Mouse (Mus musculus): Measurements from ENCODE around the gene Arid5b. TPM values are rescaled to one million over a fixed set of nuclear protein-coding genes. Genes with fewer than 3 reads are reported as not detected.

The Arid5b gene
- total and polyA plus RNA-seq, 2 experiments from 2014 or later = 11.4 to 14.5 TPM

DNA sequence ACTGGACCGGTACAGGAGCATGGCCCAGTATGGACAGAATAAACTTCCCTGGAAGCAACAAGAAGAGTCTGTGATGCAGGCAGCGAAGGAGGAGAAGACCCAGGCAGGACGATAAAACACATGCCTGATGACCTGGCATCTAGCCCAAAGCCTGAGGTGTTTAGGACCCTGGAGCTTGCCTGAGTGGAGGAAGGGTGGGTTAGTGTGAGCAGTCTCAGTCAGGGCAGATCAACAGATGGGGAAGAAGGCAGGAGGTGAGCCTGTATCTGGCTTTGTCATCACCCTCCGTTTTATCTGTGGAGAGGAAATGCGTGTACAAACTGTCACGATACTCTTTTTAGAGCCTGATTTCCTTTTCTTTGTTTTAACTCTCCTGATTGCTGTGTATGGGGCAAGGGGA is 196.8 kb downstream of the Arid5b start:
- TF ChIP-seq CTCF (IDR thresholded peaks at IDR 0.05; ENCODE audit: low read depth) (no peak), EP300 (IDR thresholded peaks at IDR 0.05; ENCODE audit: low read depth) (no peak)
- H3K9me3 ChIP-seq (replicated peaks; ENCODE audit: control insufficient read depth, low read length) = no peaks in the 10 kb centered on the region
- H3K27me3 ChIP-seq (ENCODE audit: control insufficient read depth, insufficient read depth, low read length) = no peaks in the 10 kb centered on the region
- H3K4me1 ChIP-seq (ENCODE audit: control insufficient read depth, insufficient read depth) = peaks cover 15% of the 10 kb centered on the region; the same call in 1 of the 2 replicates
- no peaks in the 10 kb centered on the region for H3K36me3 ChIP-seq (replicated peaks; ENCODE audit: control insufficient read depth, insufficient read depth, low read length)
- peak; percentile 55; the same call in 1 of the 2 replicates for ATAC-seq (ENCODE audit: insufficient read depth, low read depth)
- H3K4me2 ChIP-seq (ENCODE audit: low read depth, low read length) = no peak overlapping the region
- no peak overlapping the region for H3K27ac ChIP-seq (ENCODE audit: low read depth)
- no peak overlapping the region for H3K4me3 ChIP-seq (ENCODE audit: low read depth, low read length)
- H3K9ac ChIP-seq (replicated peaks; ENCODE audit: low read depth, low read length) = no peak overlapping the region
- DNase-seq (ENCODE audit: low spot score) = peak; percentile 51
- WGBS = 33% methylated on average over 6 of the region's 6 CpGs

GRCm38 (mm10) chr10:68079910-68080670 is 198.4 kb downstream of the Arid5b start:
- Histone ChIP-seq H3K36me3 (replicated peaks; ENCODE audit: control insufficient read depth, insufficient read depth, low read length) (no peaks in the 10 kb centered on the region), H3K9me3 (replicated peaks; ENCODE audit: control insufficient read depth, low read length) (no peaks in the 10 kb centered on the region), H3K27ac (ENCODE audit: low read depth) (peak overlapping the region; percentile 30; the same call in 1 of the 2 replicates), H3K4me1 (ENCODE audit: control insufficient read depth, insufficient read depth) (peaks cover 15% of the 10 kb centered on the region; the same call in 1 of the 2 replicates), H3K4me2 (ENCODE audit: low read depth, low read length) (no peak overlapping the region), H3K9ac (replicated peaks; ENCODE audit: low read depth, low read length) (no peak overlapping the region), H3K27me3 (ENCODE audit: control insufficient read depth, insufficient read depth, low read length) (no peaks in the 10 kb centered on the region), H3K4me3 (ENCODE audit: low read depth, low read length) (no peak overlapping the region)
- WGBS = 62% methylated on average over 10 of the region's 10 CpGs
- DNase-seq (ENCODE audit: low spot score) (no peak), ATAC-seq (ENCODE audit: insufficient read depth, low read depth) (no peak)
- TF ChIP-seq EP300 (IDR thresholded peaks at IDR 0.05; ENCODE audit: low read depth) (peak; percentile 55; the same call in 1 of the 2 replicates), CTCF (IDR thresholded peaks at IDR 0.05; ENCODE audit: low read depth) (no peak)

DNA sequence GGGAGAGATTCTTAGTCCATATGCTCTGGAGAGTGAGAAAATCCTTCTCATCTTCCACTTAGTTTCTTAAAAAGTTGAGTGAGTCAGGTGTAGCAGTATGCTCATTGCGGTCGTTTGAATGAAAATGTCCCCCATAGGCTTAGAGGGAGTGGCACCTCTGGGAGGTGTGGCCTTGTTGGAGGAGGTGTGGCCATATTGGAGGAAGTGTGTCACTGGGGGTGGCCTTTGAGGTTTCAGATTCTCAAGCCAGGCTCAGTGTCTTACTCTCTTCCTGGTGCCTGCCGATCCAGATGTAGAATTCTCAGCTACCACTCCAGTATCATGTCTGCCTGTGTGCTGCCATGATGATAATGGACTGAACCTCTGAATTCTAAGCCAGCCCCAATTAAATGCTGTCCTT is 199.8 kb downstream of the Arid5b start:
- Histone ChIP-seq H3K9me3 (replicated peaks; ENCODE audit: control insufficient read depth, low read length) (no peaks in the 10 kb centered on the region), H3K4me2 (ENCODE audit: low read depth, low read length) (no peak overlapping the region), H3K27ac (ENCODE audit: low read depth) (no peak overlapping the region), H3K36me3 (replicated peaks; ENCODE audit: control insufficient read depth, insufficient read depth, low read length) (no peaks in the 10 kb centered on the region), H3K27me3 (ENCODE audit: control insufficient read depth, insufficient read depth, low read length) (no peaks in the 10 kb centered on the region), H3K4me1 (ENCODE audit: control insufficient read depth, insufficient read depth) (peaks cover 15% of the 10 kb centered on the region; the same call in 1 of the 2 replicates), H3K9ac (replicated peaks; ENCODE audit: low read depth, low read length) (no peak overlapping the region), H3K4me3 (ENCODE audit: low read depth, low read length) (no peak overlapping the region)
- WGBS = 94% methylated on average over 3 of the region's 3 CpGs
- TF ChIP-seq CTCF (IDR thresholded peaks at IDR 0.05; ENCODE audit: low read depth) (no peak), EP300 (IDR thresholded peaks at IDR 0.05; ENCODE audit: low read depth) (no peak)
- DNase-seq (ENCODE audit: low spot score) (no peak), ATAC-seq (ENCODE audit: insufficient read depth, low read depth) (no peak)

- Histone ChIP-seq H3K27ac (ENCODE audit: low read depth) (no peak overlapping the region), H3K9me3 (replicated peaks; ENCODE audit: control insufficient read depth, low read length) (no peaks in the 10 kb centered on the region), H3K4me3 (ENCODE audit: low read depth, low read length) (no peak overlapping the region), H3K4me1 (ENCODE audit: control insufficient read depth, insufficient read depth) (0 out of 2 replicates have a peak, but pooled peaks cover 3% of the 10 kb centered on the region), H3K36me3 (replicated peaks; ENCODE audit: control insufficient read depth, insufficient read depth, low read length) (no peaks in the 10 kb centered on the region), H3K27me3 (ENCODE audit: control insufficient read depth, insufficient read depth, low read length) (no peaks in the 10 kb centered on the region), H3K4me2 (ENCODE audit: low read depth, low read length) (no peak overlapping the region), H3K9ac (replicated peaks; ENCODE audit: low read depth, low read length) (no peak overlapping the region)
- WGBS = 83% methylated on average over 5 of the region's 5 CpGs
- DNase-seq (ENCODE audit: low spot score) = no peak
- ATAC-seq (ENCODE audit: insufficient read depth, low read depth) = no peak
- no peak; the same call in 1 of the 2 replicates for TF ChIP-seq CTCF (IDR thresholded peaks at IDR 0.05; ENCODE audit: low read depth)
- no peak for TF ChIP-seq EP300 (IDR thresholded peaks at IDR 0.05; ENCODE audit: low read depth)
These were observed 203.4 kb downstream of the Arid5b start for GRCm38 (mm10) chr10:68075181-68075580.

DNA sequence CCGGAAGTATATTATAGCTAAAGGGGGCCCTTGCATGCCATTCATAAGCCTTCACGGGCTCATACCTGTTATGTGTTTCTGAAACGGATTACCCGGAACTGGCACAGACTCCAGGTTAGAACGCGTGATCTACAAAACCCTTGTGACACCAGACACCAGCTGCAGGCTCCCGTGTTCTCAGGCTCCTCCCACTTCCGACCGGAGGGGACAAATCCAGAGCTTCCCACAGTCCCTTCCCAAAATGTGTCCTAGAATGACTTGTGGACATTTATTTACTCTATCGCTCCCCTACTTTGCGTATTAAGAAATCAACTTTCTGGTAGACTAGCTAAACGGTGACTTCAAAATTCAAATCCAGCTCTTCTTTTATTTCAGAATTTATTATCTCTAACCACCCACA is 204.2 kb downstream of the Arid5b start:
- Histone ChIP-seq H3K4me1 (ENCODE audit: control insufficient read depth, insufficient read depth) (no peaks in the 10 kb centered on the region), H3K4me3 (ENCODE audit: low read depth, low read length) (no peak overlapping the region), H3K9me3 (replicated peaks; ENCODE audit: control insufficient read depth, low read length) (no peaks in the 10 kb centered on the region), H3K9ac (replicated peaks; ENCODE audit: low read depth, low read length) (no peak overlapping the region), H3K4me2 (ENCODE audit: low read depth, low read length) (no peak overlapping the region), H3K27me3 (ENCODE audit: control insufficient read depth, insufficient read depth, low read length) (no peaks in the 10 kb centered on the region), H3K36me3 (replicated peaks; ENCODE audit: control insufficient read depth, insufficient read depth, low read length) (no peaks in the 10 kb centered on the region), H3K27ac (ENCODE audit: low read depth) (no peak overlapping the region)
- ATAC-seq (ENCODE audit: insufficient read depth, low read depth) (no peak), DNase-seq (ENCODE audit: low spot score) (no peak)
- TF ChIP-seq EP300 (IDR thresholded peaks at IDR 0.05; ENCODE audit: low read depth) (no peak), CTCF (IDR thresholded peaks at IDR 0.05; ENCODE audit: low read depth) (no peak)
- WGBS = 84% methylated on average over 12 of the region's 12 CpGs

Measured in heart, postnatal 0 days (tissue).